Mouse (Mus musculus): ENCODE measurements around the gene Rrp9. TPM values are rescaled to one million over a fixed set of nuclear protein-coding genes. Genes with fewer than 3 reads are reported as not detected.
"Not testable (repeated sequence)": the region's sequence is repeated elsewhere in the genome, so short reads cannot be mapped to it uniquely, and the experiment has no call there.

Rrp9 gene
- total and polyA plus RNA-seq, 3 experiments = 315 to 395 TPM; not detected in 1

DNA sequence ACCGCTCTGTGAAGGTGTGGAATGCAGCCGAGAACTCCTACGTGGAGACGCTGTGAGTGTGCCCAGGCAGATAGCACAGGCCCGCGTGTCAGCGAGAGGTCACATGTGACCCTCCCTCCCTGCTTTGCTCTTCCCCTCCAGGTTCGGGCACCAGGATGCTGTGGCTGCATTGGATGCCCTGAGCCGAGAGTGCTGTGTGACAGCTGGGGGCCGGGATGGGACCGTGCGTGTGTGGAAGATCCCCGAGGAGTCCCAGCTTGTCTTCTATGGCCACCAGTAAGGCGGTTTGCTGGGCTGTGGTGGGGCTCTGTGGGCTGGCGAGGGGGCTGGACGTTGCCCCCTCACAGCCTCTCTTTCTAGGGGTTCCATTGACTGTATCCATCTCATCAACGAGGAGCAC, 7.8 kb downstream of the Rrp9 start:
- Histone ChIP-seq H3K9me3 (replicated peaks; ENCODE audit: insufficient read depth, low read length) (no peaks in the 10 kb centered on the region), H3K4me1 (ENCODE audit: control insufficient read depth in 1 of 2, insufficient read depth in 2 of 2, low read length in 2 of 2) (0 out of 4 replicates have a peak, but pooled peaks cover 0 to 4% of the 10 kb centered on the region in 2 experiments), H3K36me3 (ENCODE audit: control insufficient read depth in 1 of 2, insufficient read depth in 2 of 2, low read length in 2 of 2) (no peaks in the 10 kb centered on the region; a peak in 2 of 4 replicates), H3K4me3 (ENCODE audit: control insufficient read depth in 1 of 2, insufficient read depth in 1 of 2, low read depth in 2 of 2, low read length in 2 of 2) (no peak overlapping the region), H3K9ac (ENCODE audit: control insufficient read depth, low read depth, low read length, poor library complexity, severe bottlenecking) (no peak overlapping the region), H3K27ac (ENCODE audit: control insufficient read depth, low read depth, low read length) (no peak overlapping the region), H3K79me2 (ENCODE audit: control insufficient read depth, insufficient read depth, low read length, poor library complexity) (peaks cover 13% of the 10 kb centered on the region), H3K27me3 (ENCODE audit: control insufficient read depth in 1 of 2, insufficient read depth in 2 of 2, low read length in 2 of 2) (no peaks in the 10 kb centered on the region)
- no peak for TF ChIP-seq SIN3A (IDR thresholded peaks at IDR 0.05; ENCODE audit: low read length)
- no peak for TF ChIP-seq SMC3 (IDR thresholded peaks at IDR 0.05; ENCODE audit: low read depth, low read length)
- TF ChIP-seq USF2 (IDR thresholded peaks at IDR 0.05; ENCODE audit: borderline replicate concordance in 1 of 2, insufficient read depth in 1 of 2, low read depth in 1 of 2, low read length in 2 of 2) = no peak
- no peak for TF ChIP-seq NRF1 (IDR thresholded peaks at IDR 0.05; ENCODE audit: insufficient read depth, low read depth, low read length, poor library complexity, severe bottlenecking)
- DNase-seq (ENCODE audit: low read depth, low spot score) = no peak

DNA sequence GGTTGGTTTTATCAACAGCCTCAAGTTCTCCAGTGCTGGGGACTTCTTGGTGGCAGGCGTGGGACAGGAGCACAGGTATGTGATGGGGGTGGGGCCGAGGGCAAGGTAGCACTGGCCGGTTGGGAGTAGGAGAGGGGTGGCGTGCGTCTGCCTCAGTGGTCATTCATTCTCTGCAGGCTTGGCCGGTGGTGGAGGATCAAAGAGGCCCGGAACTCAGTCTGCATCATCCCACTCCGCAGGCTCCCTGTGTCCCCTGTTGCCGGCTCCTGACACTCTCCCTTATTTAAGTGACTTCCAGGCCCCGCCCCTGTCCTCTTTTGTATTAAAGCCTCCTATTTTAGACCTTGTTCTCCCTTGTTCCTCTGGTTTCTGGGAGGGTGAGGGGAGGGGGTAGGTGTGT, 9.3 kb downstream of the Rrp9 start:
- Histone ChIP-seq H3K79me2 (ENCODE audit: control insufficient read depth, insufficient read depth, low read length, poor library complexity) (peaks cover 3% of the 10 kb centered on the region), H3K36me3 (ENCODE audit: control insufficient read depth in 1 of 2, insufficient read depth in 2 of 2, low read length in 2 of 2) (no peaks in the 10 kb centered on the region; a peak in 1 of 4 replicates), H3K9ac (ENCODE audit: control insufficient read depth, low read depth, low read length, poor library complexity, severe bottlenecking) (no peak overlapping the region), H3K4me3 (ENCODE audit: control insufficient read depth in 1 of 2, insufficient read depth in 1 of 2, low read depth in 2 of 2, low read length in 2 of 2) (no peak overlapping the region), H3K27me3 (ENCODE audit: control insufficient read depth in 1 of 2, insufficient read depth in 2 of 2, low read length in 2 of 2) (no peaks in the 10 kb centered on the region), H3K4me1 (ENCODE audit: control insufficient read depth in 1 of 2, insufficient read depth in 2 of 2, low read length in 2 of 2) (no peaks in the 10 kb centered on the region), H3K27ac (ENCODE audit: control insufficient read depth, low read depth, low read length) (no peak overlapping the region), H3K9me3 (replicated peaks; ENCODE audit: insufficient read depth, low read length) (no peaks in the 10 kb centered on the region)
- DNase-seq (ENCODE audit: low read depth, low spot score) = no peak
- TF ChIP-seq MEF2A (IDR thresholded peaks at IDR 0.05; ENCODE audit: extremely low read depth, insufficient replicate concordance, low read depth, low read length, poor library complexity, severe bottlenecking) (no peak), ETS1 (IDR thresholded peaks at IDR 0.05; ENCODE audit: low read depth, low read length) (no peak), POLR2A (IDR thresholded peaks at IDR 0.05; ENCODE audit: control insufficient read depth in 1 of 2, insufficient read depth in 1 of 2, low read depth in 1 of 2, low read length in 2 of 2, poor library complexity in 1 of 2) (no peak), BHLHE40 (IDR thresholded peaks at IDR 0.05; ENCODE audit: borderline replicate concordance, low read depth, low read length) (no peak), TBP (IDR thresholded peaks at IDR 0.05; ENCODE audit: low read depth, low read length) (no peak), MAX (IDR thresholded peaks at IDR 0.05; ENCODE audit: low read length) (no peak), UBTF (IDR thresholded peaks at IDR 0.05; ENCODE audit: borderline replicate concordance, insufficient read depth, low read depth, low read length) (no peak), KAT2A (conservative IDR thresholded peaks at IDR 0.05; ENCODE audit: low read depth, low read length) (no peak), MYB (IDR thresholded peaks at IDR 0.05; ENCODE audit: low read depth, low read length) (no peak), CTCF (IDR thresholded peaks at IDR 0.05 in 2 of 3, conservative IDR thresholded peaks at IDR 0.05 in 1 of 3; ENCODE audit: control insufficient read depth in 1 of 3, insufficient read depth in 1 of 3, low read depth in 2 of 3, low read length in 3 of 3, poor library complexity in 1 of 3, severe bottlenecking in 1 of 3) (no peak), TCF12 (IDR thresholded peaks at IDR 0.05; ENCODE audit: low read depth, low read length) (no peak), ZKSCAN1 (IDR thresholded peaks at IDR 0.05; ENCODE audit: low read depth, low read length) (no peak), USF2 (IDR thresholded peaks at IDR 0.05; ENCODE audit: borderline replicate concordance in 1 of 2, insufficient read depth in 1 of 2, low read depth in 1 of 2, low read length in 2 of 2) (no peak), SIN3A (IDR thresholded peaks at IDR 0.05; ENCODE audit: low read length) (no peak), POLR2AphosphoS5 (IDR thresholded peaks at IDR 0.05; ENCODE audit: borderline replicate concordance, low read depth, low read length) (no peak), CHD2 (IDR thresholded peaks at IDR 0.05; ENCODE audit: low read length) (no peak)

DNA sequence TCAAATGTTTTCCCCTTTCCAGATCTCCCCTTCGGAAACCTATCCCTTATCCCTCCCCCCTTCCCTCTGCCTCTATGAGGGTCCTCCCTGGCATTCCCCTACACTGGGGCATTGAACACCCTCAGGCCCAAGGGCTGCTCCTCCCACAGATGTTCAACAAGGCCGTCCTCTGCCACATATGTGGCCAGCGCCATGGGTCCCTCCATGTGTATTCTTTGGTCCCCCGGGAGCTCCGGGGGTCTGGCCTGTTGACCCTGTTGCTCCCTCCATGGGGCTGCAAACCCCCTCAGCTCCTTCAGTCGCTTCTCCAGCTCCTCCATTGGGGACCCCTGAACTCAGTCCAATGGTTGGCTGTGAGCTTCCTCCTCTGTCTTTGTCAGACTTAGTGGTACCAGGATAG, 11.8 kb downstream of the Rrp9 start:
- not testable (repeated sequence) for H3K9ac ChIP-seq (ENCODE audit: control insufficient read depth, low read depth, low read length, poor library complexity, severe bottlenecking); H3K27me3 ChIP-seq (ENCODE audit: control insufficient read depth in 1 of 2, insufficient read depth in 2 of 2, low read length in 2 of 2); DNase-seq (ENCODE audit: low read depth, low spot score); H3K79me2 ChIP-seq (ENCODE audit: control insufficient read depth, insufficient read depth, low read length, poor library complexity); H3K9me3 ChIP-seq (replicated peaks; ENCODE audit: insufficient read depth, low read length); H3K27ac ChIP-seq (ENCODE audit: control insufficient read depth, low read depth, low read length); H3K4me1 ChIP-seq (ENCODE audit: control insufficient read depth in 1 of 2, insufficient read depth in 2 of 2, low read length in 2 of 2); H3K4me3 ChIP-seq (ENCODE audit: control insufficient read depth in 1 of 2, insufficient read depth in 1 of 2, low read depth in 2 of 2, low read length in 2 of 2); H3K36me3 ChIP-seq (ENCODE audit: control insufficient read depth in 1 of 2, insufficient read depth in 2 of 2, low read length in 2 of 2)
